Mouse (Mus musculus): Measurements from ENCODE around the gene Dazap2. TPM values are rescaled to one million over a fixed set of nuclear protein-coding genes. Genes with fewer than 3 reads are reported as not detected.

Dazap2 gene
- total and polyA plus RNA-seq, 3 experiments, result 100 to 341 (median 233) TPM

DNA sequence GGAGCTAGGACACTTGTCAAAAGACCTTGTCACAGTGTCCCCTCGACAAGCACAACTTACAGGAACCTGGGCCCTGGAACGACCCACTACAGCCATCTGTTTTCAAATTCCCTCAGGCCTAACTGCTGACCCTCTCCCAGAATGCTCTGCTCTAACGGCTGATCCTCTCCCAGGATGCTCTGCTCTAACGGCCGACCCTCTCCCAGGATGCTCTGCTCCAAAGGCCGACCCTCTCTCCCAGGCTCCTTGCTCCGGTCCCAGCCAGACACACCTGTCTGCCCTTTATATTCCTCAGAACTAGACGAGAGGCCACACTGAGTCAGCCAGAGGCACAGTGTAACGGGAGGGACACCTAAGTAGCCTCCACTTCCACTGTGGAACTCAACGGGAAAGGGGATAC lies 35.0 kb upstream of the Dazap2 start:
- Histone ChIP-seq H3K27ac (ENCODE audit: control insufficient read depth, low read depth, low read length) (no peak overlapping the region), H3K27me3 (ENCODE audit: control insufficient read depth in 1 of 2, insufficient read depth in 2 of 2, low read length in 2 of 2) (no peaks in the 10 kb centered on the region; a peak in 1 of 4 replicates), H3K4me1 (ENCODE audit: control insufficient read depth in 1 of 2, insufficient read depth in 2 of 2, low read length in 2 of 2) (no peaks in the 10 kb centered on the region), H3K9me3 (replicated peaks; ENCODE audit: insufficient read depth, low read length) (no peaks in the 10 kb centered on the region), H3K79me2 (ENCODE audit: control insufficient read depth, insufficient read depth, low read length, poor library complexity) (no peaks in the 10 kb centered on the region), H3K36me3 (ENCODE audit: control insufficient read depth in 1 of 2, insufficient read depth in 2 of 2, low read length in 2 of 2) (no peaks in the 10 kb centered on the region), H3K4me3 (ENCODE audit: control insufficient read depth in 1 of 2, insufficient read depth in 1 of 2, low read depth in 2 of 2, low read length in 2 of 2) (no peak overlapping the region), H3K9ac (ENCODE audit: control insufficient read depth, low read depth, low read length, poor library complexity, severe bottlenecking) (no peak overlapping the region)
- no peak for TF ChIP-seq POLR2AphosphoS5 (IDR thresholded peaks at IDR 0.05; ENCODE audit: borderline replicate concordance, low read depth, low read length)
- no peak for TF ChIP-seq CHD2 (IDR thresholded peaks at IDR 0.05; ENCODE audit: low read length)
- TF ChIP-seq ZNF384 (IDR thresholded peaks at IDR 0.05; ENCODE audit: low read depth, low read length), result no peak
- TF ChIP-seq ETS1 (IDR thresholded peaks at IDR 0.05; ENCODE audit: low read depth, low read length), result no peak
- no peak for TF ChIP-seq POLR2AphosphoS2 (IDR thresholded peaks at IDR 0.05; ENCODE audit: low read length)
- no peak for TF ChIP-seq ZC3H11A (IDR thresholded peaks at IDR 0.05; ENCODE audit: low read depth, low read length)
- TF ChIP-seq MAFK (IDR thresholded peaks at IDR 0.05; ENCODE audit: borderline replicate concordance, low read depth, low read length), result no peak
- no peak for TF ChIP-seq MYB (IDR thresholded peaks at IDR 0.05; ENCODE audit: low read depth, low read length)
- no peak for TF ChIP-seq CTCF (IDR thresholded peaks at IDR 0.05 in 2 of 3, conservative IDR thresholded peaks at IDR 0.05 in 1 of 3; ENCODE audit: control insufficient read depth in 1 of 3, insufficient read depth in 1 of 3, low read depth in 2 of 3, low read length in 3 of 3, poor library complexity in 1 of 3, severe bottlenecking in 1 of 3)
- TF ChIP-seq KAT2A (conservative IDR thresholded peaks at IDR 0.05; ENCODE audit: low read depth, low read length), result no peak
- no peak for TF ChIP-seq HCFC1 (IDR thresholded peaks at IDR 0.05; ENCODE audit: low read depth, low read length)
- TF ChIP-seq NRF1 (IDR thresholded peaks at IDR 0.05; ENCODE audit: insufficient read depth, low read depth, low read length, poor library complexity, severe bottlenecking), result no peak
- no peak for TF ChIP-seq RAD21 (IDR thresholded peaks at IDR 0.05; ENCODE audit: low read depth, low read length)
- no peak for TF ChIP-seq MYC (IDR thresholded peaks at IDR 0.05; ENCODE audit: low read depth, low read length)
- DNase-seq (ENCODE audit: low read depth, low spot score), result no peak

DNA sequence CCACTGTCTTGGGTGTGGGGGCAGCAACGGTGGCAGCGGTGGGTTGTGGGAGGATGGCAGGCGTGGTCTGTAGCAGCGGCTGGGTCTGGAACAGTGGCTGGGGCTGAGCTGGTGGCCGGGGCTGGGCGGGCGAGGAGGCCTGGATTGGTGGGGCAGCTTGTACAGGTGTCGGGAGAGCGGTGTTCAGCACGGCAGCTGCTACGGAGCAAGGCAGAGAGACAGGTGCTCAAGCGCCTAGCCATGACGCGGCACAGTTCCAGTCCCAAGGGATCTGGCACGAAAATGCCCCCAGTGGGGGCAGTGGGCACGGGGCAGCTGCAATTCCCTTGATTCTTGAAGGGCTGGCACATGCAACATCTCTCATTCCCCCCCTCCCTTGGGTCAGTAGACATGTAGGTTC lies 29.2 kb upstream of the Dazap2 start:
- Histone ChIP-seq H3K9me3 (replicated peaks; ENCODE audit: insufficient read depth, low read length) (no peaks in the 10 kb centered on the region), H3K36me3 (ENCODE audit: control insufficient read depth in 1 of 2, insufficient read depth in 2 of 2, low read length in 2 of 2) (no peaks in the 10 kb centered on the region), H3K27ac (ENCODE audit: control insufficient read depth, low read depth, low read length) (no peak overlapping the region), H3K4me1 (ENCODE audit: control insufficient read depth in 1 of 2, insufficient read depth in 2 of 2, low read length in 2 of 2) (no peaks in the 10 kb centered on the region), H3K4me3 (ENCODE audit: control insufficient read depth in 1 of 2, insufficient read depth in 1 of 2, low read depth in 2 of 2, low read length in 2 of 2) (no peak overlapping the region), H3K27me3 (ENCODE audit: control insufficient read depth in 1 of 2, insufficient read depth in 2 of 2, low read length in 2 of 2) (no peaks in the 10 kb centered on the region; a peak in 1 of 4 replicates), H3K9ac (ENCODE audit: control insufficient read depth, low read depth, low read length, poor library complexity, severe bottlenecking) (no peak overlapping the region), H3K79me2 (ENCODE audit: control insufficient read depth, insufficient read depth, low read length, poor library complexity) (no peaks in the 10 kb centered on the region)
- DNase-seq (ENCODE audit: low read depth, low spot score), result no peak
- TF ChIP-seq MEF2A (IDR thresholded peaks at IDR 0.05; ENCODE audit: extremely low read depth, insufficient replicate concordance, low read depth, low read length, poor library complexity, severe bottlenecking), result no peak
- no peak for TF ChIP-seq TCF12 (IDR thresholded peaks at IDR 0.05; ENCODE audit: low read depth, low read length)
- TF ChIP-seq NRF1 (IDR thresholded peaks at IDR 0.05; ENCODE audit: insufficient read depth, low read depth, low read length, poor library complexity, severe bottlenecking), result no peak
- TF ChIP-seq RCOR1 (IDR thresholded peaks at IDR 0.05; ENCODE audit: low read depth, low read length), result no peak
- TF ChIP-seq CHD1 (IDR thresholded peaks at IDR 0.05; ENCODE audit: low read depth, low read length), result no peak
- TF ChIP-seq NELFE (IDR thresholded peaks at IDR 0.05; ENCODE audit: low read depth, low read length), result no peak
- no peak for TF ChIP-seq ZC3H11A (IDR thresholded peaks at IDR 0.05; ENCODE audit: low read depth, low read length)
- TF ChIP-seq USF1 (IDR thresholded peaks at IDR 0.05; ENCODE audit: low read depth, low read length), result no peak
- TF ChIP-seq CTCF (IDR thresholded peaks at IDR 0.05 in 2 of 3, conservative IDR thresholded peaks at IDR 0.05 in 1 of 3; ENCODE audit: control insufficient read depth in 1 of 3, insufficient read depth in 1 of 3, low read depth in 2 of 3, low read length in 3 of 3, poor library complexity in 1 of 3, severe bottlenecking in 1 of 3), result no peak
- TF ChIP-seq POLR2AphosphoS2 (IDR thresholded peaks at IDR 0.05; ENCODE audit: low read length), result no peak
- no peak for TF ChIP-seq ETS1 (IDR thresholded peaks at IDR 0.05; ENCODE audit: low read depth, low read length)
- no peak for TF ChIP-seq GABPA (IDR thresholded peaks at IDR 0.05; ENCODE audit: low read depth, low read length)
- TF ChIP-seq MYB (IDR thresholded peaks at IDR 0.05; ENCODE audit: low read depth, low read length), result no peak
- no peak for TF ChIP-seq MAZ (IDR thresholded peaks at IDR 0.05; ENCODE audit: low read depth, low read length)
- no peak for TF ChIP-seq SMC3 (IDR thresholded peaks at IDR 0.05; ENCODE audit: low read depth, low read length)
- no peak for TF ChIP-seq HCFC1 (IDR thresholded peaks at IDR 0.05; ENCODE audit: low read depth, low read length)
- no peak for TF ChIP-seq POLR2AphosphoS5 (IDR thresholded peaks at IDR 0.05; ENCODE audit: borderline replicate concordance, low read depth, low read length)
- no peak for TF ChIP-seq MXI1 (IDR thresholded peaks at IDR 0.05; ENCODE audit: low read depth, low read length)

All from MEL (cell line).